Mouse (Mus musculus) gastrocnemius, postnatal 25 days (tissue): Measurements from ENCODE around the gene Zfp867. TPM values are rescaled to one million over a fixed set of nuclear protein-coding genes. Genes with fewer than 3 reads are reported as not detected.

Experiments
- total RNA-seq, 2 experiments: library from RNA; stranded (reverse); gene quantifications; 1 replicate in 1 of 2; 2 replicates in 1 of 2; pipeline ENCODE4 v1.2.3; 2021

The Zfp867 gene
- total RNA-seq, 2 experiments from 2014 or later: 2.3 to 2.6 TPM

Other genes starting within 250 kb of the Zfp867 start
- gene Arf1, start 244.2 kb downstream of the Zfp867 start, total RNA-seq: 100 to 1,000 TPM; 193 to 199 TPM
- not detected for gene Wnt3a, start 181.7 kb downstream of the Zfp867 start, total RNA-seq
- 1 to 10 TPM; 8.2 to 8.5 TPM for gene Wnt9a, start 165.5 kb downstream of the Zfp867 start, total RNA-seq
- not detected for gene Prss38, start 96.8 kb downstream of the Zfp867 start, total RNA-seq
- gene Jmjd4, start 22.4 kb downstream of the Zfp867 start, total RNA-seq: 1 to 10 TPM; 8.5 to 8.8 TPM
- 10 to 100 TPM; 18.2 to 23.6 TPM for gene Snap47, start 21.3 kb downstream of the Zfp867 start, total RNA-seq
- 10 to 100 TPM; 12.9 to 15.8 TPM for gene Zkscan17, start 54.3 kb upstream of the Zfp867 start, total RNA-seq
- gene Nlrp3, start 69.1 kb upstream of the Zfp867 start, total RNA-seq: under 1 TPM; 0.32 to 0.33 TPM
- gene Olfr222, start 103.8 kb upstream of the Zfp867 start, total RNA-seq: not detected
- not detected for gene Olfr223, start 120.8 kb upstream of the Zfp867 start, total RNA-seq
- 10 to 100 TPM; 71.9 to 86.7 TPM for gene Mprip, start 188.8 kb upstream of the Zfp867 start, total RNA-seq